Mouse (Mus musculus) kidney, postnatal 0 days (tissue): Measurements from ENCODE around the gene 6430531B16Rik. TPM values are rescaled to one million over a fixed set of nuclear protein-coding genes. Genes with fewer than 3 reads are reported as not detected.

Source experiments
- ATAC-seq: fragments of 200-750 bp; cut with Nextera tagmentation; replicated peaks from 2 replicates; pipeline ENCODE4 v1.8.0; 2017; ENCODE audit warnings: low read depth, moderate number of reproducible peaks, moderate TSS enrichment, moderate library complexity; ENCODE audit not compliant: low FRiP score
- DNase-seq: peaks from one replicate; pipeline ENCODE4 v3.0.0-alpha.2; 2016; ENCODE audit warnings: low spot score
- H3K27ac ChIP-seq: fragments of 300-500 bp; sonication (generic); 2 replicates; pipeline ENCODE4 v1.5.1; 2014; ENCODE audit warnings: mild to moderate bottlenecking
- H3K27me3 ChIP-seq: fragments of 300-500 bp; sonication (generic); 2 replicates; pipeline ENCODE4 v1.6.1; 2014; ENCODE audit warnings: low read length, mixed read lengths; ENCODE audit not compliant: insufficient read depth
- H3K36me3 ChIP-seq: fragments of 300-500 bp; sonication (generic); 2 replicates; pipeline ENCODE4 v1.6.1; 2014; ENCODE audit warnings: low read length, mixed read lengths; ENCODE audit not compliant: insufficient read depth
- H3K4me1 ChIP-seq: fragments of 300-500 bp; sonication (generic); replicated peaks from 2 replicates; pipeline ENCODE4 v1.6.1; 2014; ENCODE audit warnings: antibody characterized with exemption, low read length, mixed read lengths; ENCODE audit not compliant: insufficient read depth
- H3K4me2 ChIP-seq: fragments of 300-500 bp; sonication (generic); 2 replicates; pipeline ENCODE4 v1.6.1; 2014; ENCODE audit warnings: mild to moderate bottlenecking, low read length, moderate library complexity, mixed read lengths
- H3K4me3 ChIP-seq: fragments of 300-500 bp; sonication (generic); replicated peaks from 2 replicates; pipeline ENCODE4 v1.5.1; 2014; ENCODE audit warnings: low read depth, low read length
- H3K9ac ChIP-seq: fragments of 300-500 bp; sonication (generic); 2 replicates; pipeline ENCODE4 v1.6.1; 2014; ENCODE audit warnings: low read depth, low read length
- H3K9me3 ChIP-seq: fragments of 300-500 bp; sonication (generic); replicated peaks from 2 replicates; pipeline ENCODE4 v1.6.1; 2016; ENCODE audit warnings: low read length, inconsistent platforms, mixed read lengths
- CTCF ChIP-seq: IDR thresholded peaks from 2 replicates; pipeline ENCODE4 v1.5.1; 2016; ENCODE audit warnings: antibody characterized with exemption, low read depth, mild to moderate bottlenecking, moderate library complexity
- WGBS: fragments of 180-500 bp; shearing (Covaris S2); extraction: QIAGEN DNeasy Blood & Tissue Kit; methylation state at CpG from one replicate; pipeline ENCODE4 v1.1.7; 2014; 5-methylcytosine and 5-hydroxymethylcytosine counted together
- polyA plus RNA-seq: library from polyadenylated mRNA; unstranded; fragments of >200 nt; fragmentation: Nextera tagmentation; extraction: Ambion mirVana; gene quantifications from 2 replicates; pipeline ENCODE4 v1.2.1, GENCODE M21; 2015

The 6430531B16Rik gene
- polyA plus RNA-seq, result 0.28 and 0.36 TPM in 2 replicates

GRCm38 (mm10) chr7:139978278-139978892 is at the start of gene 6430531B16Rik:
Gene 6430531B16Rik (minus strand): TSS chr7:139978755.
- ATAC-seq (peak; percentile 91), DNase-seq (peak; percentile 88)
- no peaks in the 10 kb centered on the region for H3K27me3 ChIP-seq
- TF ChIP-seq CTCF, result no peak
- peak within 1 kb of the TSS; percentile 42 for H3K4me3 ChIP-seq
- H3K4me1 ChIP-seq, result no peaks in the 10 kb centered on the region
- peak within 1 kb of the TSS; percentile 32 for H3K9ac ChIP-seq
- no peak within 1 kb of the TSS for H3K27ac ChIP-seq
- H3K9me3 ChIP-seq, result no peaks in the 10 kb centered on the region
- H3K36me3 ChIP-seq, result no peaks in the 10 kb centered on the region
- WGBS, result 4% methylated on average over 32 of the region's 32 CpGs
- peak within 1 kb of the TSS; percentile 69 for H3K4me2 ChIP-seq

- 97% methylated on average over 17 of the region's 17 CpGs for WGBS
- 0 out of 2 replicates have a peak, but pooled peaks cover 3% of the 10 kb centered on the region for H3K36me3 ChIP-seq
- H3K27me3 ChIP-seq, result no peaks in the 10 kb centered on the region
- no peak overlapping the region for H3K4me3 ChIP-seq
- no peak for TF ChIP-seq CTCF
- ATAC-seq (no peak), DNase-seq (no peak)
- H3K4me2 ChIP-seq, result no peak overlapping the region
- no peaks in the 10 kb centered on the region for H3K9me3 ChIP-seq
- H3K9ac ChIP-seq, result no peak overlapping the region
- no peak overlapping the region for H3K27ac ChIP-seq
- H3K4me1 ChIP-seq, result no peaks in the 10 kb centered on the region
Measured at GRCm38 (mm10) chr7:140011336-140011735, 32.8 kb upstream of the 6430531B16Rik start.

GRCm38 (mm10) chr7:140007781-140008180 is 29.2 kb upstream of the 6430531B16Rik start:
- no peak for TF ChIP-seq CTCF
- Histone ChIP-seq H3K4me1 (no peaks in the 10 kb centered on the region), H3K27me3 (no peaks in the 10 kb centered on the region), H3K9ac (no peak overlapping the region), H3K4me3 (no peak overlapping the region), H3K27ac (no peak overlapping the region), H3K9me3 (no peaks in the 10 kb centered on the region), H3K4me2 (no peak overlapping the region), H3K36me3 (peaks cover 18% of the 10 kb centered on the region)
- ATAC-seq (no peak), DNase-seq (no peak)
- 92% methylated on average over 9 of the region's 9 CpGs for WGBS

GRCm38 (mm10) chr7:140006861-140007611 is 28.5 kb upstream of the 6430531B16Rik start:
- ATAC-seq, result no peak

GRCm38 (mm10) chr7:140004666-140005065 is 26.1 kb upstream of the 6430531B16Rik start:
- Histone ChIP-seq H3K4me1 (no peaks in the 10 kb centered on the region), H3K36me3 (peaks cover 27% of the 10 kb centered on the region), H3K4me2 (no peak overlapping the region), H3K4me3 (no peak overlapping the region), H3K9me3 (no peaks in the 10 kb centered on the region), H3K27me3 (no peaks in the 10 kb centered on the region), H3K9ac (no peak overlapping the region), H3K27ac (no peak overlapping the region)
- TF ChIP-seq CTCF, result no peak
- 91% methylated on average over 8 of the region's 8 CpGs for WGBS
- DNase-seq (no peak), ATAC-seq (no peak)

More at GRCm38 (mm10) chr7:140006861-140007611, 28.5 kb upstream of the 6430531B16Rik start:
- DNase-seq, result no peak
- TF ChIP-seq CTCF, result no peak
- 94% methylated on average over 9 of the region's 9 CpGs for WGBS
- H3K4me1 ChIP-seq, result no peaks in the 10 kb centered on the region
- no peak overlapping the region for H3K9ac ChIP-seq
- no peak overlapping the region for H3K4me3 ChIP-seq
- H3K36me3 ChIP-seq, result peaks cover 18% of the 10 kb centered on the region
- H3K27ac ChIP-seq, result no peak overlapping the region
- H3K9me3 ChIP-seq, result no peaks in the 10 kb centered on the region
- no peaks in the 10 kb centered on the region for H3K27me3 ChIP-seq
- H3K4me2 ChIP-seq, result no peak overlapping the region

- no peaks in the 10 kb centered on the region for H3K4me1 ChIP-seq
- 68% methylated on average over 12 of the region's 12 CpGs for WGBS
- no peaks in the 10 kb centered on the region for H3K27me3 ChIP-seq
- TF ChIP-seq CTCF, result no peak
- no peak for ATAC-seq
- no peak overlapping the region for H3K27ac ChIP-seq
- H3K4me3 ChIP-seq, result no peak overlapping the region
- no peak overlapping the region for H3K9ac ChIP-seq
- DNase-seq, result no peak
- peaks cover 48% of the 10 kb centered on the region for H3K36me3 ChIP-seq
- H3K9me3 ChIP-seq, result no peaks in the 10 kb centered on the region
- no peak overlapping the region for H3K4me2 ChIP-seq
Measured at GRCm38 (mm10) chr7:140001086-140001740, 22.7 kb upstream of the 6430531B16Rik start.
